Mouse (Mus musculus) right cerebral cortex, adult 2 months (tissue): Measurements from ENCODE around the gene Afg3l1.
"Not testable (repeated sequence)": the region's sequence is repeated elsewhere in the genome, so short reads cannot be mapped to it uniquely, and the experiment has no call there.

Source experiments
- DNase-seq, 2 experiments: peaks; one replicate each; pipeline ENCODE4 v3.0.0; 2021 to 2022; ENCODE audit warnings: low spot score in 2 of 2

The Afg3l1 gene

DNA sequence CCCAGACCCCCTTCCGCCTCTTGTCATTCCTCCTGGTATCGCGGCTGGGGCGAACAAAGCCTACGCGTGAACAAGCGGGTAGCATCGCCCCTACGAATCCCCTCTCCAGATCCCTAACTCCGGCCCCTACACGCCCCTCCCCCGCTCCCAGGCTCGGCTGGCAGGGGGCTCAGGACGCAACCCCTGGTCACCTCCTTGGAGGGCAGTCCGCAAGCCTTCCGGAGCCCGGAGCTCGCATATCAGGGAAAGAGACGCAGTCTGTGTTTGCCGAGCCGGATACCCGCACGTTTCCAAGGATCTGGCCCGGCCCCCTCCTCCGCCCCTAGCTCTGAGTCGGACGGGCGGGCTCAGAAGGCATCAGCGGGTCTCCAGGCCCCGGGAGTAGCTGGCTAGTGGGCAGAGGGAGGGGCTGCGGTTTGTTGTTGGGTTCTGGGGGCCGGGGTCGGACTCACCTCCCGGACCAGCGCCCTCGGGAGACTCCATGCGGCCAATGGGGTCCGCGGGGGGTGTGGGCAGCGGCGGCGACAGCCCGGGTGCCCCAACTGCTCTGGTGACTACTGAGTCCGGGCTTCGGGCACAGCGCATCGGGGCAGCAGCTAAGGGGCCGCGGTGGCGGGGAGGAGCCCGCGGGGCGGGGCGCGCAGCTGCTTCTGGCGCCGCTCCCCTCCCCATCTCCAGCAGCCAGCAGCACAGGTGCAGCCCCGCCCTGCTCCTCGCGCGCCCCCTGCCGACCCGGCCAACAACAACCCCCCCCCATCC, 37.3 kb downstream of the Afg3l1 start, which contains the start of gene Dbndd1:
Dbndd1 (minus strand) TSS at position 683 of the 759 bp plus-strand sequence.
- DNase-seq: peak; percentile 44 to 46

DNA sequence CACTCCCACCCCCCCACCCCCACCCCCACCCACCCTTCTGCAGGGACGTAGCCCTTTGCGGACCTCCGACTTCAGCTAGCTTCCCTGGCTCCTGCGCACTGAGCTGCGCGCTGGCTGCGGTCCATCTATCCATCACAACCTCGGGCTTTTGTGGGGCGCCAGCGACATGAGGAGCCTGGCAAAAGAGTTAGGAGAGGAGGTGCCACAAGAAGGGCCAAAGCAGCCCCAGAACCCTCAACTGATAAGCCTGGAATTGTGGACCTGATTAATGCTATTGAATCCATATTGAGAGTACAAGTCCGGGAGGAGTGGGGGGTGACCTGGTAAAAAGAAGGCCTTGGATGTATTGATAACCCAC, 37.8 kb downstream of the Afg3l1 start:
- DNase-seq: peak in 1 of 2 experiments; percentile 29

DNA sequence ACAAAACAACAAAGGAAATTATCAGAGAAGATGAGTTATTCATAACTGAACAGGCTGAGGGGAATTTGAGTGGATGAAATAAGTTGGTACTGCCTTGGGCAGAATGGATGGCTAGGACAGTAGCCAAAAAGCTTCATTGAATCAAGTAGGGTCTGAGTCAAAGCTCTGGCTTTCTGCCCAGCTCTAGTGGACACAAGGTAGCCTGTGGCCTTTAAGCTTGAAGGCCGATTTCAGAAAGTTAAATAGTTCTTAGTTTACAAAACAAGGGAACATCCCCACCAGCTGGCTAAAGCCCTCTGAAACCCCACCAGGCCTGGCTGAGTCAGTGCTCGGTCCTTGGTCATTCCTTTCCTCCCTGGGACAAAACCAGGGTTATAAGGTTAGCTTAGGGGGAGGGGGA, 38.9 kb downstream of the Afg3l1 start:
- DNase-seq: no peak

DNA sequence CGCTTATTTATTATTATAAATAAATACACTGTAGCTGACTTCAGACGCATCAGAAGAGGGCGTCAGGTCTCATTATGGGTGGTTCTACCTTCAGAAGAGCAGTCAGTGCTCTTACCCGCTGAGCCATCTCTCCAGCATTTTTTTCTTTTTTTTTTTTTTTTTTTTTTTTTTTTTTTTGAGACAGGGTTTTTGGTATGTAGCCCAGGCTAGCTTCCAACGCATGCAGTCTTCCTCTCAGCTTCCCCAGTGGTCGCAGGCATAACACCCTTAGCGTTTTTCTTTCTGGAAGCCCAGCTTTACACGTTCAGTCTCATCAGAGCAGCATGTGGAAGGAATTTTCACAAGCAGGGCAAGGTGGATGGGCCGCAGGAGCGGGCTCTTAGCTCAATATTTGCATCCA, 40.5 kb downstream of the Afg3l1 start:
- no peak for DNase-seq

DNA sequence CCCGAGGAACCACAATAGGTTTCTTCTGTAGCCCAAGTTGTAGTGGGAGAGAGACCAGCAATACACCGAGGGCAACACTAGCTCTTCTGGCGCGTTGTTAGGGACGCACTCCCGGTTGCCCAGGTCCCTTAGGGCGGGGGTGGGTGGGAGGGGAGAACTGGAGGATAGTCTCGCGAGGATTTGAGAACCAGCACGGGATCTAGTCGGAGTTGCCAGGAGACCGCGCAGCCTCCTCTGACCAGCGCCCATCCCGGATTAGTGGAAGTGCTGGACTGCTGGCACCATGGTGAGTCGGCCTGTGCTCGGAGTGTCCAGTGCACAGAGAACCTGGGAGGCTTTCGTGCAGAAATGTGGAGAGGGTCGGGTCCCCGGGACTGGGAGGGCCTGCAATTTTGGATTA, 41.0 kb downstream of the Afg3l1 start, which contains the start of gene Gas8:
Gas8 (plus strand) TSS at position 168 of the 400 bp plus-strand sequence.
- peak; percentile 90 to 92 for DNase-seq

DNA sequence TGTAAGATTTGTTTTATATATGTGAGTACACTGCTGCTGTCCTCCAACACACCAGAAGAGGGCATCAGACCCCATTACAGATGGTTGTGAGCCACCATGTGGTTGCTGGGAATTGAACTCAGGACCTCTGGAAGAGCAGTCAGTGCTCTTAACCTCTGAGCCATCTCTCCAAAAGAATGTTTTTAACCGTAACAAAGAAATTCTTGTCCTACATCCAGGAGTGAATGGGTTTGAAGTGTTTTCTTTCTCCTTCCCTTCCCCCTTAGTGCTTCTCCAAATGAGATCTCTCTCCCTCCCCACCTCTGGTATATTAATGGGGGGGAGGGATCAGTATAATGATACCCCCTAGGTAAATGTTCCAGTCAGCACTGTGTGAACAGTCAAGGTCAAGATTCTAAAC, 42.3 kb downstream of the Afg3l1 start:
- not testable (repeated sequence) for DNase-seq

DNA sequence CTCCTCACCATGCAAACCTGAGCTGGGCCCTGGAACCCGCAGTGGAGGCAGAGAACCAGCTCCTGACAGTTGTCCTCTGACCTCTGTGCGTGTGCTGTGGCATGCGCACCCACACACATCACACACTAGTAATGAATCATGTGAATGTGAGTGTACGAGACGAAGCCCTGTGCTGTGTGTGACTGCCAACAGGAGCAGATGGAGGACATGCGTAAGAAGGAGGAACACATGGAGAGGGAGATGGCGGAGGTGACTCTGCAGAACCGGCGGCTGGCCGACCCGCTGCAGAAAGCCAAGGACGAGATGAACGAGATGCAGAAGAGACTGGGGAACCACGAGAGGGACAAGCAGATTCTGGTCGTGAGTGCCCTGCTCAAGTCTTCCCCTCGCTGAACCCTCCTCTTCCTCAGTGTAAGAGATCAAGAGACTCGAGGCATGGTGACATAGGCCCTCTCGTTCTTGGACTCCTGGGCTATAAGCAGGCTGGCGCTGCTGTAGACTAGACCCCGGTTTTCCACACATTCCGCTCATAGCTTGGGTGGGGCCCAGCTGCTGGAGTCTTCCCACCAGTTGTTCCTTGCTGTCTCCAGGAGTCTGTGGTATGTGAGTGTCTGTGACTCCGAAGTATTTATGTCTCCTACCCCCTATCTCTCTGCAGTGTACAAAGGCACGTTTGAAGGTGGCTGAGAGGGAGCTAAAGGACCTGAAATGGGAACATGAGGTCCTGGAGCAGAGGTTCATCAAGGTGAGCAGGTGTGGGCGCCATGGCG, 50.2 kb downstream of the Afg3l1 start:
- peak; percentile 33 to 50 for DNase-seq

DNA sequence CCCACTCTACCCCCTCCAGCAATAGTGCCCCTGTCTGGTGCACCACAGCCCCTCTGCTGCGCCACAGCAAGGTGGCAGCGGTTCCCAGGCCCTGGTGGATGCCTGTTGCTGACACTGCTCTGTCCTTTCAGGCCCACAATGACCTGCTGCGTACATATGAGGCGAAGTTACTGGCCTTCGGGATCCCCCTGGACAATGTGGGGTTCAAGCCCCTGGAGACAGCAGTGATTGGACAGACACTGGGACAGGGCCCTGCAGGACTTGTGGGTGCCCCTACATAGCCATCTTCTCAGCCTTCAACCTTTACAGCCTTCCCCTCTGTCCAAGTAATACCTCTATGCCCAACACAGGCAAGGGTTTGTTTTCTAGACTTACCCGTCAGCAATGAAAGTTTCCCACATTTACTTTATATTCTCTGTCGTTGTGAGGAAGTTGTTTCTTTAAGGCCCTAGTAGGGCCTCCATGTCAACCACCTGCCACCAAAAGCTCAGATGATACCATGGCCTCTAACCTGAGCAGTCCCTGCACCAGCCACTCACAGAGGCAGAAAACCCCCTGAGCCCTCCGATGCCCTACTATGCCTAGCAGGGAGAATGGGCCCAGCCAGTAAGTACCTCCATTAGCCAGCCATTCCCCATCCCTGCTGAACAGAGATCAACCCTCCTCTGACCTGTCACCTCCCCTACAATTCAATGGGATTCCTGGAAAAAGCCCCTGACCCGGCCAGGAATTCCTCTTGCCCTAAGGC, 58.7 kb downstream of the Afg3l1 start:
- no peak for DNase-seq

DNA sequence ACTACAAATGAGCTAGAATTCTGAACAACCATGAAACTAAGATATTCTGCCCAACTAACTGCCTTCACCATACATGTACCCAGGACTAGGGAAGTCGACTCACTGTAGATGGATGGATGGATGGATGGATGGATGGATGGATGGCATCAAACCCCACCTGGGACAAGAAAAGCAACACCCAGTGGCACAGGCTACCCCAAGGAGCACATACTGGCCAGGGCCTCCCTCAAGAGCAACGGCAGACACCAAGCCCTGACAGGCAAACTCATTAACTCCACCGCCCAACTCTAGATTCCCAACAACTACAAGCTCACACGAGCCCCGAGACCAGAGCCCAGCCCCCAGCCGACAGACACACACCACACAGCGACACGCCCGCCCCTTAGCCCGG, 59.3 kb downstream of the Afg3l1 start:
- DNase-seq: no peak

DNA sequence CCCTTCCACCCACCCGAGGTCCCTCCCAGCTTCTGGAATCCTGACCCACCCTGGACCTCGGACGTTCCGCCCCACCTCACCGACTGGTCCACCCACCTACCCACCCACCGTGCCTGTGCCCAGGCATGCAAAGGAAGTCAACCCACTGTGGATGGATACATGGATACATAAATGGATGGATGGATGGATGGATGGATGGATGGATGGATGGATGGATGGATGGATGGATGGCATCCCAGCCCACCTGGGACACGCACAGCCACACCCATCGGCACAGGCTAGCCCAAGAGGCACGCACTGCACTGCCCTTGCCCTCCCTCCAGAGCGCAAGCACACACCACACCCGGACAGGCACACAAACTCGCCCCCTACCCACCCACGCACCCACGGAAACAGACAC, 59.9 kb downstream of the Afg3l1 start:
- not testable (repeated sequence) for DNase-seq
